Comparison of ENCODE assay signal across 24 mouse cellular contexts in the genomic region with DNA sequence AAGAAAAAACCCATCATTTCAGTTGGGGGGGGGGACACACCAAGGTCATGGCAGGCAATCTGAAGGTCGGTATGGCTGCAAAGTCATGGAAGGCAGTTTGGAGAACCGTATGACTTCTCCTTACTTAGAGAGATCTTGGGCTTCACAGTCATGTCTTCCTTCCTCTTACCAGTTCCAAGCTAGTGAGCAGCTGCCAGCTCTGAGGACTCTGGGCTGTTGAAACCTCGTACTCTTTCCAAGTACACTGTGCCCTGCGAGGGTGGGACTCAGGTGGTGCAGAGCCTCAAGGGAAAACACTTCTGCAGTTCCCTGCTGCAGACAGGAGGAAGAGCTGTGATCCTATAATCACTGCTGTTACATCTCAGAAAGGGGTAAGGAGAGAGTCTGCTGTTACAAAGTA.
A peak's percentile ranks its signal among the peaks of the same experiment; 100 is the strongest.
DNase-seq lines count a peak whose midpoint lies in the region; ATAC-seq and TF ChIP-seq lines count a peak whose summit lies in the region.
"Had no signal": no experiment of that assay in that cellular context is flagged by ENCODE, and none has a peak within 500 bp of the region (broad histone marks: within the 10 kb centered on the region; RNA-seq: fewer than 3 reads in every experiment).

No protein-coding gene starts in this region.

- no peak for TF ChIP-seq EP300 in CH12.LX (IDR thresholded peaks at IDR 0.05; ENCODE audit: low read length)

- no peaks in the 10 kb centered on the region for H3K27me3 ChIP-seq in liver, embryonic 15.5 days
- H3K27me3 ChIP-seq in CH12.LX (replicated peaks): no peaks in the 10 kb centered on the region
- H3K27me3 ChIP-seq: forebrain, embryonic 12.5 days; heart, embryonic 13.5 days; hindbrain, embryonic 12.5 days; kidney, embryonic 15.5 days; limb, embryonic 13.5 days; midbrain, embryonic 13.5 days; stomach, embryonic 15.5 days had no signal

- no peak overlapping the region for H3K9ac ChIP-seq in liver, embryonic 15.5 days
- no peak overlapping the region for H3K9ac ChIP-seq in CH12.LX (ENCODE audit: insufficient read depth, low read depth)
- H3K9ac ChIP-seq: forebrain, embryonic 12.5 days; heart, embryonic 13.5 days; hindbrain, embryonic 12.5 days; kidney, embryonic 15.5 days; limb, embryonic 13.5 days; liver, embryonic 14.5 days; midbrain, embryonic 13.5 days; stomach, embryonic 15.5 days had no signal

- no peaks in the 10 kb centered on the region for H3K79me2 ChIP-seq in CH12.LX (replicated peaks; ENCODE audit: control insufficient read depth, extremely low read depth, insufficient read depth, poor library complexity, severe bottlenecking)

- no peaks in the 10 kb centered on the region for H3K36me3 ChIP-seq in liver, embryonic 15.5 days (replicated peaks)
- H3K36me3 ChIP-seq in CH12.LX (replicated peaks in 1 of 2; ENCODE audit: control insufficient read depth in 1 of 2, insufficient read depth in 1 of 2, low read length in 1 of 2): no peaks in the 10 kb centered on the region
- H3K36me3 ChIP-seq: forebrain, embryonic 12.5 days; G1E; heart, embryonic 13.5 days; hindbrain, embryonic 12.5 days; kidney, embryonic 15.5 days; limb, embryonic 13.5 days; midbrain, embryonic 13.5 days; stomach, embryonic 15.5 days had no signal

- H3K9me3 ChIP-seq in liver, embryonic 15.5 days (replicated peaks): no peaks in the 10 kb centered on the region
- H3K9me3 ChIP-seq in CH12.LX (replicated peaks; ENCODE audit: low read length): no peaks in the 10 kb centered on the region
- H3K9me3 ChIP-seq: forebrain, embryonic 12.5 days; heart, embryonic 13.5 days; hindbrain, embryonic 12.5 days; kidney, embryonic 15.5 days; limb, embryonic 13.5 days; midbrain, embryonic 13.5 days; stomach, embryonic 15.5 days had no signal

- dilution Hi-C loops in CH12.LX (cut with MboI; ENCODE audit: extremely low pct_ligation_motif_present, extremely low pct_unique_long_range_greater_than_20kb, low sequenced_read_pairs): no loop called here

- WGBS in liver, embryonic 15.5 days (ENCODE audit: insufficient replicate concordance): 28% methylated on average over 4 of the region's 4 CpGs

- in situ Hi-C loops in CH12.LX (cut with MboI; ENCODE audit: low pct_ligation_motif_present, low pct_unique_long_range_greater_than_20kb, low sequenced_read_pairs): no loop called here

- no peak overlapping the region for H3K4me2 ChIP-seq in liver, embryonic 15.5 days
- no peak overlapping the region for H3K4me2 ChIP-seq in CH12.LX (ENCODE audit: insufficient read depth, low read depth, poor library complexity, severe bottlenecking)
- H3K4me2 ChIP-seq: forebrain, embryonic 12.5 days; heart, embryonic 13.5 days; hindbrain, embryonic 12.5 days; kidney, embryonic 15.5 days; limb, embryonic 13.5 days; midbrain, embryonic 13.5 days; stomach, embryonic 15.5 days had no signal

- H3K4me3 ChIP-seq in liver, embryonic 15.5 days (replicated peaks): no peak overlapping the region
- no peak overlapping the region for H3K4me3 ChIP-seq in CH12.LX (replicated peaks in 1 of 3; ENCODE audit: low read depth in 2 of 3, low read length in 2 of 3, poor library complexity in 1 of 3)
- H3K4me3 ChIP-seq: forebrain, embryonic 12.5 days; heart, embryonic 13.5 days; hindbrain, embryonic 12.5 days; kidney, embryonic 15.5 days; limb, embryonic 13.5 days; midbrain, embryonic 13.5 days; stomach, embryonic 15.5 days had no signal

- no peak for TF ChIP-seq CTCF in CH12.LX (conservative IDR thresholded peaks at IDR 0.05 in 1 of 2, IDR thresholded peaks at IDR 0.05 in 1 of 2; ENCODE audit: low read depth in 2 of 2, low read length in 2 of 2)

- TF ChIP-seq POLR2A in CH12.LX (IDR thresholded peaks at IDR 0.05; ENCODE audit: low read depth, low read length): no peak

- H3K4me1 ChIP-seq in liver, embryonic 15.5 days (replicated peaks): peaks cover 10% of the 10 kb centered on the region
- H3K4me1 ChIP-seq in CH12.LX (ENCODE audit: control insufficient read depth in 1 of 2, insufficient read depth in 2 of 2): peaks cover 10 to 39% of the 10 kb centered on the region in 2 experiments
- H3K4me1 ChIP-seq: forebrain, embryonic 12.5 days; kidney, embryonic 15.5 days; limb, embryonic 13.5 days; midbrain, embryonic 13.5 days; stomach, embryonic 15.5 days had no signal

- TF ChIP-seq RAD21 in CH12.LX (IDR thresholded peaks at IDR 0.05; ENCODE audit: low read depth, low read length): no peak

- DNase-seq in liver (no peak), CH12.LX (ENCODE audit: extremely low read depth) (peak; percentile 57)
- peak; percentile 84 for DNase-seq in fat pad, adult 2 months (ENCODE audit: extremely low read depth, low read depth, low spot score)
- DNase-seq in thymus, postnatal 0 days (ENCODE audit: low spot score): no peak
- DNase-seq in cerebellum, postnatal 14 days: no peak
- DNase-seq in right cerebral cortex, postnatal 4 days: no peak
- DNase-seq: adrenal gland, postnatal 14 days; cerebellum, adult 9-11 months; heart, postnatal 14 days; kidney, adult 11 months; kidney, postnatal 36 days; right cerebral cortex, postnatal 25 days; thymus, postnatal 36 days had no signal

- H3K27ac ChIP-seq in liver, embryonic 15.5 days (replicated peaks): 0 out of 2 replicates have a peak overlapping the region, but pooled peaks have one; percentile 29
- no peak overlapping the region for H3K27ac ChIP-seq in CH12.LX (ENCODE audit: insufficient read depth, low read depth)
- H3K27ac ChIP-seq: forebrain, embryonic 12.5 days; heart, embryonic 13.5 days; hindbrain, embryonic 12.5 days; kidney, embryonic 15.5 days; limb, embryonic 13.5 days; liver, embryonic 14.5 days; midbrain, embryonic 13.5 days; stomach, embryonic 15.5 days had no signal

- ATAC-seq in liver, embryonic 15.5 days (ENCODE audit: insufficient read depth): no peak
- peak; percentile 63 for ATAC-seq in megakaryocyte progenitor cell, adult 5-6 weeks (replicated peaks; ENCODE audit: poor library complexity)
- ATAC-seq: midbrain, embryonic 13.5 days had no signal

TF ChIP-seq in CH12.LX, 34 proteins besides CTCF, POLR2A, EP300 and RAD21:
- TF ChIP-seq JUND (conservative IDR thresholded peaks at IDR 0.05; ENCODE audit: low read depth, low read length) (no peak), ZMIZ1 (IDR thresholded peaks at IDR 0.05; ENCODE audit: low read depth, low read length) (no peak)

Comparison
In these comparisons a context has a peak if more than half of its experiments do, and no peak if none do; other contexts are left out.
1. DNase-seq: peak in CH12.LX (single experiment) and fat pad, adult 2 months (single experiment); none in liver (single experiment), thymus, postnatal 0 days (single experiment), cerebellum, postnatal 14 days (0 of 2) and right cerebral cortex, postnatal 4 days (single experiment).